Mouse (Mus musculus) liver, embryonic 12.5 days (tissue): Measurements from ENCODE around the gene Gm49342. TPM values are rescaled to one million over a fixed set of nuclear protein-coding genes. Genes with fewer than 3 reads are reported as not detected.

Source experiments
- ATAC-seq: fragments of 200-750 bp; cut with Nextera tagmentation; 2 replicates; pipeline ENCODE4 v1.8.0; 2017; ENCODE audit warnings: moderate number of reproducible peaks, mild to moderate bottlenecking, moderate library complexity
- H3K27ac ChIP-seq: fragments of 300-500 bp; sonication (generic); 2 replicates; pipeline ENCODE4 v1.5.1; 2016; ENCODE audit warnings: mild to moderate bottlenecking
- H3K27me3 ChIP-seq: fragments of 300-500 bp; sonication (generic); replicated peaks from 2 replicates; pipeline ENCODE4 v1.6.1; 2016; ENCODE audit warnings: mild to moderate bottlenecking, moderate library complexity
- H3K36me3 ChIP-seq: fragments of 300-500 bp; sonication (generic); 2 replicates; pipeline ENCODE4 v1.6.1; 2016; ENCODE audit warnings: mild to moderate bottlenecking, moderate library complexity
- H3K4me1 ChIP-seq: fragments of 300-500 bp; sonication (generic); 2 replicates; pipeline ENCODE4 v1.6.1; 2016
- H3K4me2 ChIP-seq: fragments of 300-500 bp; sonication (generic); 2 replicates; pipeline ENCODE4 v1.6.1; 2016; ENCODE audit warnings: mild to moderate bottlenecking, moderate library complexity
- H3K4me3 ChIP-seq: fragments of 300-500 bp; sonication (generic); 2 replicates; pipeline ENCODE4 v1.5.1; 2016; ENCODE audit warnings: mild to moderate bottlenecking, moderate library complexity
- H3K9ac ChIP-seq: fragments of 300-500 bp; sonication (generic); 2 replicates; pipeline ENCODE4 v1.6.1; 2016; ENCODE audit warnings: mild to moderate bottlenecking, moderate library complexity
- H3K9me3 ChIP-seq: fragments of 300-500 bp; sonication (generic); replicated peaks from 2 replicates; pipeline ENCODE4 v1.6.1; 2016; ENCODE audit warnings: mild to moderate bottlenecking, moderate library complexity
- WGBS: fragments of 180-500 bp; shearing (Covaris S2); methylation state at CpG from one replicate; pipeline ENCODE4 v1.1.7; 2016; ENCODE audit not compliant: insufficient replicate concordance; 5-methylcytosine and 5-hydroxymethylcytosine counted together
- polyA plus RNA-seq: library from polyadenylated mRNA; unstranded; fragments of >200 nt; fragmentation: Nextera tagmentation; extraction: Ambion mirVana; gene quantifications from 2 replicates; pipeline ENCODE4 v1.2.1, GENCODE M21; 2016

The Gm49342 gene
- polyA plus RNA-seq, 1 experiment from 2014 or later: not detected

DNA sequence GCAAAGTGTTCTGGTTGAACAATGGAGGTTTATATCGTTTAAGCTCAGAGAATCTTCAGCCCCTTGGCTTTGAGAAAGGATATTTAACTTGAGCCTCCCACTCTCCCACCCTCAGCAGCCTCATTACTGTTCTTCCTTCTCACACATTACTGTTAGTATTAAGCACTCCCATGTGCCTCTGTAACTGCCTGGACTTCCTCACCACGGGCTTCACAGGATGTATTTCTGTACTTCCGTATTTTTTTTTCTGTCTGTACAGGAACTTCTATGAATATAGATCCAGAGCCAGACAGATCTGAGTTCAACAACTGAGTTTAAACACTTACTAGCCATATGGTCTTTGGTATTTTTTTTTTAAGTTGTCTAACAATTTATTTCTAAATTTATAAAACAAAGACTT is 52.8 kb downstream of the Gm49342 start:
- WGBS: 20% methylated on average over 3 of the region's 3 CpGs
- Histone ChIP-seq H3K4me1 (no peaks in the 10 kb centered on the region), H3K27me3 (no peaks in the 10 kb centered on the region), H3K27ac (no peak overlapping the region), H3K4me2 (no peak overlapping the region), H3K9ac (no peak overlapping the region), H3K9me3 (no peaks in the 10 kb centered on the region), H3K36me3 (no peaks in the 10 kb centered on the region), H3K4me3 (no peak overlapping the region)
- no peak for ATAC-seq

DNA sequence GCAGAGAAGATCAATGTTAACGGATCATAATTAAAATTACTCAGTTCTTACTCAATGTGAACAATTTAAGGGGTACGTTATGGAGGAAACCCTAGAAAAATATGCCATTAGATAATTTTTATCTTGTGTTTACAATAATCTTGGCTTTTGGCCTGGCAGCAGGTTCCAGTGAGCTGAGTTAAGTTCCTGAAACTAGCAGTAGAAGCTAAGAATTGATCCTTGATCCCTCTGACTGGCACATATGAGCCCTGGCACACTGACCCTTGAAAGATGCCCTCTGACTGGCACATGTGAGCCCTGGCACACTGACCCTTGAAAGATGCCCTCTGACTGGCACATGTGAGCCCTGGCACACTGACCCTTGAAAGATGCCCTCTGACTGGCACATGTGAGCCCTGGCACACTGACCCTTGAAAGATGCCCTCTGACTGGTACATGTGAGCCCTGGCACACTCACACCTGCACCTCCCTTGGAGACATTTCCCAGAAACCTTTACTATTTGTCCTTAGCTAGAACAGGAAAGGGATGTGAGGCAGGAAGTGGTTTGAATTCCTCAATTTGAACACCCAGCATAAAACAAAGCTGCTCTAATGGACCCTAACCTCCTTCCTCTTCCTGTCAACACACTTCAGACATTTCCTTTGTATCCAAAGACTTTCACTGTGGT is 53.8 kb downstream of the Gm49342 start:
- ATAC-seq: no peak
- no peak overlapping the region for H3K4me3 ChIP-seq
- no peak overlapping the region for H3K27ac ChIP-seq
- no peaks in the 10 kb centered on the region for H3K36me3 ChIP-seq
- H3K9me3 ChIP-seq: no peaks in the 10 kb centered on the region
- no peaks in the 10 kb centered on the region for H3K4me1 ChIP-seq
- WGBS: 52% methylated on average over 2 of the region's 2 CpGs
- H3K27me3 ChIP-seq: no peaks in the 10 kb centered on the region
- H3K4me2 ChIP-seq: no peak overlapping the region
- no peak overlapping the region for H3K9ac ChIP-seq

GRCm38 (mm10) chr14:51007152-51007801 is 63.0 kb downstream of the Gm49342 start, which contains the start of gene Rnase10:
TSS of gene Rnase10 (plus strand) at chr14:51007751.
- ATAC-seq: no peak
- Histone ChIP-seq H3K27ac (no peak within 1 kb of the TSS), H3K9me3 (no peaks in the 10 kb centered on the region), H3K4me2 (no peak within 1 kb of the TSS), H3K4me1 (no peaks in the 10 kb centered on the region), H3K27me3 (no peaks in the 10 kb centered on the region), H3K36me3 (no peaks in the 10 kb centered on the region), H3K9ac (no peak within 1 kb of the TSS), H3K4me3 (no peak within 1 kb of the TSS)
- WGBS: 63% methylated on average over 8 of the region's 8 CpGs

DNA sequence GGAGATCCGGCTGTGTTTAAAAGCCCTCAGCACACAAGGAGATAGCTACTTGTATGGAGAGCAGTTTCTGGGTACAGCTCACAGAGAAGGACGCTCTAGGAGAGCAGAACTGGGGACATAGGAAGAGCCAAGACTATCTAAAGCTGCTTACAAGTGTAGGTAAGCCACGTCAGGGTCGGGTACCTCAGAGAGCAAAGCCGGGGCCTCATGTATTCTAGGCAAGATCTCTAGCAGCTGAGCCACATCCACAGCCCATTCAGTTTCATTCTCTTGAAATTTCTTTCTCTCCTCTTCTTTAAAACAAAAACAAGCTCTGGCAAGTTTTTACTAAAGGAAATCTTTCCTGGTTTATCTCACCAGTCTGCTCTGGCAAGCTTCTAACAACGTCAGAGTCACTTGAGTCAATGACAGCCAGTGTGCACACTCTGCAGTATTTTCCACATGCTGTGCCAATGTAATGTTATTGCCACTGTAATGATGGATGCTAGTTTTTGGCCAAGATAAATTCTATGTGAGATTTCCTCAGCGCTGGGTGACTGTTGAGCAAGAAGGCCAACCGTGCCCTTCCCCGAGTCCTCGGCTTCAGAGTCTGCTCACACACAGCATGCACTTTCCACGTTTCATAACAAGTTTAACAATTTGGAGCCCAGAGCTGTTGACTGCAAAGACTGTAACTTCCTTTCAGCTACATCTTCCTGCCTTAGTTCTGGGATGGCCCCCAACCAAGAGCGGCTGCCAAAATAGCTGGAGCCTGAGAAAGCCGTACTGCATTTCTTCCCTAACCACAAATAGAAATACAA is 63.8 kb downstream of the Gm49342 start:
- WGBS: 60% methylated on average over 13 of the region's 13 CpGs
- no peaks in the 10 kb centered on the region for H3K27me3 ChIP-seq
- no peak for ATAC-seq

DNA sequence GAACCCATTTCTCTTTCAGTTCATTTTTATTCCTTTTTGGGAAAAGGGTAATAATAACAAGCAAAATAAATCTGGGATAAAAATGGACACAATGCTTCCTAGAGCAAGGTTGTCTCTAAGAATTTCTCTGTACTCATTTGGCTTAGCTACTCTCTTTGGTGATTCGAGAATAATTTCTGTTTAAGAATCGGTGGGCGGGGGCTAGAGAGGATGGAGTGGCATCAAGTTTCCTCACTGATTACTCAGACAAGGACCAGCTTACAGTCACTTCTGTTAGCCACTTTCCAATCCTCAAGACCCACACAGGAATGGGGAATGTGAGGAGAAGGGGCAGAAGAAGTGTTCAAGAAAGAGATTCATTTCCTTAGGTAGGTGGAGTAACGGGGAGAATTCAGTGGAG is 64.5 kb downstream of the Gm49342 start:
- H3K9ac ChIP-seq: no peak overlapping the region
- H3K27ac ChIP-seq: no peak overlapping the region
- H3K4me3 ChIP-seq: no peak overlapping the region
- H3K9me3 ChIP-seq: no peaks in the 10 kb centered on the region
- no peaks in the 10 kb centered on the region for H3K4me1 ChIP-seq
- H3K27me3 ChIP-seq: no peaks in the 10 kb centered on the region
- ATAC-seq: no peak
- 56% methylated on average over 4 of the region's 4 CpGs for WGBS
- no peak overlapping the region for H3K4me2 ChIP-seq
- no peaks in the 10 kb centered on the region for H3K36me3 ChIP-seq

More for the DNA sequence above, 63.8 kb downstream of the Gm49342 start:
- no peaks in the 10 kb centered on the region for H3K9me3 ChIP-seq
- H3K27ac ChIP-seq: no peak overlapping the region
- no peaks in the 10 kb centered on the region for H3K36me3 ChIP-seq
- no peak overlapping the region for H3K4me2 ChIP-seq
- no peak overlapping the region for H3K4me3 ChIP-seq
- no peaks in the 10 kb centered on the region for H3K4me1 ChIP-seq
- H3K9ac ChIP-seq: no peak overlapping the region

DNA sequence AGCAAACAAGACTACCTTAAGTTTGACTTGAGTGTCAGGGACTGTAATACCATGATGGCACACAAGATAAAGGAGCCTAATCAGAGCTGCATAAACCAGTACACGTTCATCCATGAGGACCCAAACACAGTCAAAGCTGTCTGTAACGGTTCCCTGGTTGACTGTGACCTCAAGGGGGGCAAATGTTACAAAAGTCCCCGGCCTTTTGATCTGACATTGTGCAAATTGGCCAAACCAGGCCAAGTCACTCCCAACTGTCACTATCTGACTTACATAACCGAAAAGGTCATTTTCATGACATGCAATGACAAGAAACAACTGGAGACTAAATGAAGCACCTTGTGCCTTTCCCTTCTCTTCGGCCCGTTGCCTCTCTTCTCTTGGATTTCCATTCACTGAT is 65.3 kb downstream of the Gm49342 start:
- Histone ChIP-seq H3K27ac (no peak overlapping the region), H3K4me2 (no peak overlapping the region), H3K9me3 (no peaks in the 10 kb centered on the region), H3K4me1 (no peaks in the 10 kb centered on the region), H3K4me3 (no peak overlapping the region), H3K27me3 (no peaks in the 10 kb centered on the region), H3K9ac (no peak overlapping the region), H3K36me3 (no peaks in the 10 kb centered on the region)
- 66% methylated on average over 6 of the region's 6 CpGs for WGBS
- ATAC-seq: no peak

Other genes with a start within 250 kb of the Gm49342 start
- not detected in 2 replicates for gene Olfr748, start 237.1 kb upstream of the Gm49342 start, polyA plus RNA-seq
- not detected in 2 replicates for gene Olfr749, start 199.4 kb upstream of the Gm49342 start, polyA plus RNA-seq
- gene Ttc5, start 159.0 kb upstream of the Gm49342 start, polyA plus RNA-seq: 27.3 and 27.9 TPM in 2 replicates
- gene Ccnb1ip1, start 136.8 kb upstream of the Gm49342 start, polyA plus RNA-seq: not detected in 2 replicates
- 44.8 and 45.8 TPM in 2 replicates for gene Parp2, start 136.7 kb upstream of the Gm49342 start, polyA plus RNA-seq
- gene Tep1, start 74.0 kb upstream of the Gm49342 start, polyA plus RNA-seq: 2.2 and 3.2 TPM in 2 replicates
- 0.13 and 0.28 TPM in 2 replicates for gene Klhl33, start 47.0 kb upstream of the Gm49342 start, polyA plus RNA-seq
- gene Osgep, start 19.6 kb upstream of the Gm49342 start, polyA plus RNA-seq: 69.7 and 74.0 TPM in 2 replicates
- 144 and 147 TPM in 2 replicates for gene Apex1, start 19.5 kb upstream of the Gm49342 start, polyA plus RNA-seq
- gene Pip4p1, start 13.7 kb upstream of the Gm49342 start, polyA plus RNA-seq: 26.1 and 30.6 TPM in 2 replicates
- 75.0 and 76.1 TPM in 2 replicates for gene Pnp, start 13.4 kb upstream of the Gm49342 start, polyA plus RNA-seq
- 4.0 and 4.3 TPM in 2 replicates for gene Pnp2, start 11.5 kb downstream of the Gm49342 start, polyA plus RNA-seq
- 0.07 TPM in 1 of 2 replicates, not detected in the other for gene Rnase10, start 63.2 kb downstream of the Gm49342 start, polyA plus RNA-seq
- gene Rnase9, start 97.4 kb downstream of the Gm49342 start, polyA plus RNA-seq: not detected in 2 replicates
- gene Rnase11, start 105.6 kb downstream of the Gm49342 start, polyA plus RNA-seq: not detected in 2 replicates
- 0.44 and 1.4 TPM in 2 replicates for gene Rnase12, start 113.1 kb downstream of the Gm49342 start, polyA plus RNA-seq
- gene Olfr750, start 129.9 kb downstream of the Gm49342 start, polyA plus RNA-seq: not detected in 2 replicates
- gene Rnase4, start 146.6 kb downstream of the Gm49342 start, polyA plus RNA-seq: 10.0 and 10.4 TPM in 2 replicates
- gene Ang, start 146.6 kb downstream of the Gm49342 start, polyA plus RNA-seq: 2.6 and 3.5 TPM in 2 replicates
- not detected in 2 replicates for gene Eddm3b, start 169.9 kb downstream of the Gm49342 start, polyA plus RNA-seq
- 2.3 and 4.0 TPM in 2 replicates for gene Rnase6, start 179.4 kb downstream of the Gm49342 start, polyA plus RNA-seq
- gene Rnase1, start 202.3 kb downstream of the Gm49342 start, polyA plus RNA-seq: not detected in 2 replicates
- not detected in 2 replicates for gene Rnase2b, start 217.7 kb downstream of the Gm49342 start, polyA plus RNA-seq